Mouse (Mus musculus) fibroblast of lung, adult 2 months (primary cell): ENCODE data around the gene Card9.

Experiments used
- DNase-seq: peaks from one replicate; pipeline ENCODE4 v3.0.0-alpha.2; 2011; ENCODE audit warnings: low read depth

Gene Card9

GRCm38 (mm10) chr2:26304711-26305110 lies 56.0 kb downstream of the Card9 start:
- no peak for DNase-seq
